Mouse (Mus musculus): ENCODE results near the gene Szt2.

DNA sequence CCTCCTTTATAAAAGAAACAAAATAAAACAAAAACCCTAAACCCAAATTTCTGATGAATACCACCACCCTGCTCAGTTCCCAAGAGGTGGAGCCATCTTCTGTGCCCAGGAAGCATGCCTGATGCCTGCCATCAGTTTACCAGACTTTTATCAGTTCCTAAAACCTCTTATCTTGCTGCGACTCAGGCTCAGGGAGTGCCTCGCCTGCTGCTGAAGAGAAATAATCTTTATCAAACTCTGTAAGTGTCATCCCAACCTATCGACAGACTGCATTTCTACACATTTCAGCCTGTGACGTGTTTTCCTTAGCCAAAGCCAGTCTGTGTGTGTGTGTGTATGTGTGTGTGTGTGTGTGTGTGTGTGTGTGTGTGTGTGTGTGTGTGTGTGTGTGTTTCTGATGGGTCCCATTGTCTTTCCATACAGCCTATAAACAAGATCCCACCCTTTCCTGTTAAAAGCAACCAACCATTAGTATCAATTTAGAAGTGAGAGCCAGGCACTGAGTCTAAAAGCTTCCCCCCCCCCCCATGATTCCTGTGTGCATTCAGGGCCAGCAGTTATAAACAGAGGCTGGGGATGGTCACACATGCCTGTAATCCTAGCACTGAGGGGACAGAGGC is 15.6 kb upstream of the Szt2 start:
- TF ChIP-seq CTCF (IDR thresholded peaks at IDR 0.05; ENCODE audit: extremely low read depth, insufficient read depth, insufficient read length, insufficient replicate concordance), result no peak
- TF ChIP-seq POLR2A (IDR thresholded peaks at IDR 0.05; ENCODE audit: low read depth, low read length), result no peak

Measured in spleen, adult 2 months (tissue).